Mouse (Mus musculus): Measurements from ENCODE around the gene Lrfn1.

DNA sequence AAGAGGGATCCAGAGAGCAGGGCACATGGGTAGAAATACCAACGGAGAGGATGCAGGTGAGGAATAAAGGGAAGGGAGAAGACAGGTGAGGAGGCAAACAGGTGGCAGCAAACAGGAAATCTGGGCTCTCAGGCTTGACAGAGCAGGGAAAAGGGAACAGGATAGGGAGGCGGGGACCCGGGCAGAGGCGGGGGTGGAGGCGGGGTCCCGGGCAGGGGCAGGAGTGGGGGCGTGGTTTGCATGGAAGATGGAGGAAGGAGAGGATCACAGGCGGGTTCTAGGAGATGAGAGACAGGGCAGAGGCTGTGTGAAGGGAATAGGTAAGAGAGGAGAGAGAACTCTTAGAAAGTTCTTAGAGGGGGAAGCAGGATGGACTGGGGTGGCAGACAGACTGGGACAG lies 27.1 kb downstream of the Lrfn1 start:
- TF ChIP-seq CTCF (IDR thresholded peaks at IDR 0.05; ENCODE audit: low read depth, low read length) (no peak), TAL1 (conservative IDR thresholded peaks at IDR 0.05; ENCODE audit: low read depth, low read length) (no peak), GATA2 (IDR thresholded peaks at IDR 0.05; ENCODE audit: borderline replicate concordance, low read depth, low read length) (no peak), GATA1 (IDR thresholded peaks at IDR 0.05; ENCODE audit: borderline replicate concordance, low read length) (no peak), POLR2AphosphoS5 (IDR thresholded peaks at IDR 0.05; ENCODE audit: insufficient replicate concordance, low read depth, low read length) (no peak)
